Mouse (Mus musculus): ENCODE results near the gene Nox1. TPM values are rescaled to one million over a fixed set of nuclear protein-coding genes. Genes with fewer than 3 reads are reported as not detected.

Gene Nox1
- polyA plus RNA-seq, 1 experiment from 2014 or later, result 0.10 TPM

Small RNA genes within 50 kb of the gene (microRNA-seq; reads per million reads assigned to microRNA genes)
- gene Mir3112 (ENCODE audit: borderline number of aligned reads), result 0.50 reads per million

Other genes starting within 250 kb of the Nox1 start
- 5.0 and 6.1 TPM in 2 replicates for gene Sytl4, start 240.1 kb downstream of the Nox1 start, polyA plus RNA-seq (2014; fragmentation: Nextera tagmentation; extraction: Ambion mirVana)
- gene Cstf2, start 162.8 kb downstream of the Nox1 start, polyA plus RNA-seq (2014; fragmentation: Nextera tagmentation; extraction: Ambion mirVana), result 45.3 and 46.2 TPM in 2 replicates
- 0.24 and 0.69 TPM in 2 replicates for gene Xkrx, start 59.9 kb downstream of the Nox1 start, polyA plus RNA-seq (2014; fragmentation: Nextera tagmentation; extraction: Ambion mirVana)
- not detected in 2 replicates for gene Arl13a, start 34.5 kb downstream of the Nox1 start, polyA plus RNA-seq (2014; fragmentation: Nextera tagmentation; extraction: Ambion mirVana)
- gene Trmt2b, start 55.0 kb upstream of the Nox1 start, polyA plus RNA-seq (2014; fragmentation: Nextera tagmentation; extraction: Ambion mirVana), result 18.9 and 19.0 TPM in 2 replicates
- gene Tmem35a, start 73.3 kb upstream of the Nox1 start, polyA plus RNA-seq (2014; fragmentation: Nextera tagmentation; extraction: Ambion mirVana), result 8.6 and 9.0 TPM in 2 replicates
- 27.1 and 30.4 TPM in 2 replicates for gene Cenpi, start 86.1 kb upstream of the Nox1 start, polyA plus RNA-seq (2014; fragmentation: Nextera tagmentation; extraction: Ambion mirVana)
- gene Drp2, start 182.6 kb upstream of the Nox1 start, polyA plus RNA-seq (2014; fragmentation: Nextera tagmentation; extraction: Ambion mirVana), result 4.1 and 4.3 TPM in 2 replicates

Measured in embryonic facial prominence, embryonic 14.5 days (tissue).